ENCODE assay signal across 7 mouse cellular contexts in genomic region chr4:149775330-149775729, GRCm38 (mm10). TPM values are rescaled to one million over a fixed set of nuclear protein-coding genes. Genes with fewer than 3 reads are reported as not detected.
DNase-seq lines count a peak whose midpoint lies in the region; TF ChIP-seq lines count a peak whose summit lies in the region.

No protein-coding gene starts in this region.

- H3K4me3 ChIP-seq in layer of hippocampus, adult 2 months, result no peak overlapping the region

- H3K27ac ChIP-seq in layer of hippocampus, adult 2 months, result peak overlapping the region; percentile 63; the same call in 1 of the 2 replicates

- no peak for DNase-seq in layer of hippocampus, adult 2 months (ENCODE audit: low spot score in 2 of 2)
- DNase-seq in layer of hippocampus, postnatal 10 days (ENCODE audit: low spot score in 2 of 2), result no peak
- peak; percentile 75 for DNase-seq in adrenal gland, adult 8-10 months
- DNase-seq in cerebellum, postnatal 36 days, result peak; percentile 34 to 39
- DNase-seq in kidney, postnatal 25 days, result peak; percentile 87 to 95
- DNase-seq in thymus, postnatal 10 days (ENCODE audit: low spot score in 2 of 2), result no peak
- DNase-seq in layer of hippocampus, adult 9-11 months, result no peak

- TF ChIP-seq CTCF in layer of hippocampus, adult 2 months (conservative IDR thresholded peaks at IDR 0.05), result no peak

RNA-seq across cellular contexts. Expression of gene Slc25a33, which starts 1.3 kb away (rescaled TPM):
- total RNA-seq in layer of hippocampus, adult 2 months (2021), result 10 to 100 TPM; 35.6 to 35.8 TPM
- total RNA-seq in layer of hippocampus, postnatal 10 days (2021), result 10 to 100 TPM; 28.4 to 30.7 TPM
- 10 to 100 TPM; 22.2 to 24.2 (median 23.6) TPM for total RNA-seq in adrenal gland, adult 8-10 months (2022)

RNA-seq across cellular contexts. Expression of gene Tmem201, which starts 37.5 kb away (rescaled TPM):
- 10 to 100 TPM; 69.7 to 78.3 TPM for total RNA-seq in layer of hippocampus, adult 2 months (2021)
- 10 to 100 TPM; 66.7 to 66.8 TPM for total RNA-seq in layer of hippocampus, postnatal 10 days (2021)
- 10 to 100 TPM; 29.0 to 41.6 (median 36.4) TPM for total RNA-seq in adrenal gland, adult 8-10 months (2022)

Comparison
In these comparisons a context has a peak if more than half of its experiments do, and no peak if none do; other contexts are left out.
1. DNase-seq: peak in adrenal gland, adult 8-10 months (single experiment), cerebellum, postnatal 36 days (2 of 2) and kidney, postnatal 25 days (2 of 2); none in layer of hippocampus, adult 2 months (0 of 2), layer of hippocampus, postnatal 10 days (0 of 2), thymus, postnatal 10 days (0 of 2) and layer of hippocampus, adult 9-11 months (single experiment).